Mouse (Mus musculus) small intestine, adult 10 weeks (tissue): Measurements from ENCODE around the gene Pdcl. TPM values are rescaled to one million over a fixed set of nuclear protein-coding genes. Genes with fewer than 3 reads are reported as not detected.

Experiments
- polyA plus RNA-seq: library from polyadenylated mRNA; stranded (reverse); fragments of 350-450 nt; fragmentation: Illumina TruSeq; extraction: RNeasy Lipid Tissue Mini Kit (QIAGEN cat#74804); gene quantifications from one replicate; pipeline ENCODE4 v1.2.3, GENCODE M21; 2014; ENCODE audit warnings: low replicate concordance

Pdcl gene
- polyA plus RNA-seq, result 80.2 TPM

DNA sequence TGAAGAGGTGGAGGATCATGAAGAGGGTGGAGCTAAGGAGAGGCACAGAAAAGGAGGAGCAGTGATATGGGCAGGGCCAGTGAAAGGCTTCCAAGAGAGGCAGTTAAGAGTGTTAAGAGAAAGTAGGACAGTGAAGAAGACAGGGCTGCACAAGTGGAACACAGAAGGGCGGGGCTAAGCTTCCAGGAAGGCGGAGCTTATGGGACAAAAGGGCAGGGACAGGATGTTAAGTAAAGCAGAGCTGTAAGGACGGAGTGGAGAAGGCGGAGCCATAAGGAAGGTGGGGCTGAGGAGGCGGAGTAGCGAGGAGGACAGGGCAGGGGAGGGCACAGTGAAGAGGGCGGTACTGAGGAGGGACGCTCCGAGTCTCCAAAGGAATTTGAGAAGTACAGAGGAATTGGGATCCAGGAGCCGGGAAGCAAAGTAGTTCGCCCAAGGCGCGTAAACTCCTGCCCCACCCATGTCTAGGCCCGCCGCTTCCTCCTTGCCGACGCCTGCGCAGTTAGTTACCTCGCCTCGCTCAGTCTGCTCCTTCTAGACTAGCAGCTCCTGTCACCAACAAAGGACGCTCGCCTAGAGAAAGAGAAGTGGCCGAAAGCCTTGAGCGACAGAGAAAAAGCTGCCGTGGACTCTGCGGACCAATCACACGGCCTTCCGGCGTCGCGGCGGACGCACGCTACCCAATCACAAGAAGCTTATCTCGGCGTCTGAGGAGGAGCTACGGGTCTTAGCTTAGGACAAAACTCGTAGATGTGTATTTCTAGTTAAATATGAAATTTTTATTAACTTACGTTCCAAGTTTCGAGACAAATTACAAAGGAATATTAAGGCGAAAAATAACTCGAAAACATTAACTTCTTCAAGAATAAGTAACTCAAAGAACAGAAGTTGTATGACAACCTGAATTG lies at the start of gene Pdcl:
TSS of gene Pdcl (minus strand) at position 700 of the 908 bp plus-strand sequence.

GRCm38 (mm10) chr2:37326215-37326614 lies 32.9 kb downstream of the Pdcl start, which contains the start of gene Olfr368:
Gene Olfr368 (plus strand): TSS chr2:37326515.

Other genes with a start within 250 kb of the Pdcl start
- gene Olfr362, start 241.4 kb downstream of the Pdcl start, polyA plus RNA-seq, result not detected
- not detected for gene Olfr364-ps1, start 220.0 kb downstream of the Pdcl start, polyA plus RNA-seq
- gene Olfr365, start 171.1 kb downstream of the Pdcl start, polyA plus RNA-seq, result not detected
- not detected for gene Olfr366, start 147.8 kb downstream of the Pdcl start, polyA plus RNA-seq
- not detected for gene Olfr368, start 32.8 kb downstream of the Pdcl start, polyA plus RNA-seq
- gene Rc3h2, start 63.6 kb upstream of the Pdcl start, polyA plus RNA-seq, result 47.6 TPM
- 15.1 TPM for gene Zbtb26, start 83.8 kb upstream of the Pdcl start, polyA plus RNA-seq
- gene Zbtb6, start 83.8 kb upstream of the Pdcl start, polyA plus RNA-seq, result 64.6 TPM
- gene Rabgap1, start 83.9 kb upstream of the Pdcl start, polyA plus RNA-seq, result 24.1 TPM
- 0.41 TPM for gene Gpr21, start 157.0 kb upstream of the Pdcl start, polyA plus RNA-seq